Mouse (Mus musculus) R1 (cell line): ENCODE data around the gene Ash1l.

ENCODE experiments used
- DNase-seq: peaks from one replicate; pipeline ENCODE4 v3.0.0-alpha.2; 2018; ENCODE audit warnings: low read depth, low spot score

The Ash1l gene

GRCm38 (mm10) chr3:88950576-88951326 is at the start of gene Ash1l, which contains the start of gene Dap3:
Gene Ash1l (plus strand): TSS chr3:88950622.
Gene Dap3 (minus strand): TSS chr3:88951181.
- peak; percentile 88 for DNase-seq

GRCm38 (mm10) chr3:88904803-88905202 is 45.6 kb upstream of the Ash1l start:
- no peak for DNase-seq

DNA sequence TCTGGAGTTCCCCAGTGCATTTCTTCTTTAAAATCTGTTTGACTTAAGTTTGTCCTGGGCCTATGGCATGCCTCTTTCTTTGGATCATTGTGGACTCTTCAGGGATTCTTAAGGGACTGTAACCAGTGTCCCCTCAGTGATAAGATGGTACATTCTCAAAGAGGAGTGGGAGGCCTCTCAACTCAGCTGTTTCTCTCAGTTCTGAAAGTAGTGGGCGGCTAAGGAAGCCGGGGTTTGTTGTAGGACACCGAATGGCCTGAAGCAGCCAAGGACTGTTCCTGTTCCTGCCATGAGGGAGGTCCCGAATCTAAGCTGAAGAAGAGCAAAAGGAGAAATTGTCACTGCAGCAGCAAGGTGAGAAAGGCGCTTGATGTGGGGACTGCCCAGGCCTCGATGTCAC is 45.2 kb upstream of the Ash1l start:
- no peak for DNase-seq

DNA sequence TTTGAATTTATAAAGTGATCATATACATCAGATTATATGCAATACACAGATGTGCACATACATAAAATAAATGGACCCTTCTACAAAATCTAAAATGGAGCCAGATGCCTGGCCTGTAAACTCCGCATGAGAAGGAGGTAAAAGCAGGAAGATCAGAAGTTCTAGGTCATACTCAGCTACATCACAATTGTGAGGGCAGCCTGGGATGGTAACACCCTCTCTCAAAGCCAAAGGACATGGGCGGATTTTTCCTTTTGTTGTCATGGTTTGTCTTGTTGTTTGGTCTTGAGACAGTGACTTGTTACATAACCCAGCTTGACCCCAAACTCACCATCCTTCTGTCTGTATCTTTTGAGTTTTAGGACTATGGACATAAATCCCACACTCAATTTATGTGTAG is 44.7 kb upstream of the Ash1l start:
- DNase-seq = no peak

DNA sequence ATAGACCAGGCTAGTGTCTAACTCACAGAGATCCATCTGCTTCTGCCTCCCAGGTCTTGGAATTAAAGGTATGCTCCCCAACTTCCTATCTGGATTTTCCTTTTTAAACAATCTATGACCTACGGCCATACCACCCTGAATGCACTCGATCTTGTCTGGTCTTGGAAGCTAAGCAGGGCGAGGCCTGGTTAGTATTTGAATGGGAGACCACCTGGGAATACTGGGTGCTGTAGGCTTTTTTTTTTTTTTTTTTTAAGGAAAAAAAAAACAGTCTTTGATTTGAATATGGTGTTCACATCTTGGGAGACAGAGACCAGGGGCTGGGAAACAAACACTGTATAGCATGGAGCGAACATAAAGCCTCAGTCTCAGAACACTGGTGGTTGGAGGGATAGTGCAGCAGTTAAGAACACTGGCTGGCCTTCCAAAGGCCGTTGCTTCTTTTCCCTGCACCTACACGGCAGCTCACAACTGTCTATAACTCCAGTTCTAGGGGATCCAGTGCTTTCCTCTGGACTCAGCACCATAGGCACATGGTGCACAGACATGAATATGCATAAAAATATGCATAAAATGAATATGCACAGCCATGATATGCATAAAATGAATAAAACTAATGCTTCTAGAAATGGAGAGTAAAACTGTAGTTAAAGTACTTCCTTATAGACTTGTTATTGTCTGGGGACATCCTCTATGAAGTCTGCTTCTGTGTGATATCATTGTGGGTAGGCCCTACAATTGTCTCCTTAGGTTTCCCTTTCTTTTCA is 43.8 kb upstream of the Ash1l start:
- no peak for DNase-seq

DNA sequence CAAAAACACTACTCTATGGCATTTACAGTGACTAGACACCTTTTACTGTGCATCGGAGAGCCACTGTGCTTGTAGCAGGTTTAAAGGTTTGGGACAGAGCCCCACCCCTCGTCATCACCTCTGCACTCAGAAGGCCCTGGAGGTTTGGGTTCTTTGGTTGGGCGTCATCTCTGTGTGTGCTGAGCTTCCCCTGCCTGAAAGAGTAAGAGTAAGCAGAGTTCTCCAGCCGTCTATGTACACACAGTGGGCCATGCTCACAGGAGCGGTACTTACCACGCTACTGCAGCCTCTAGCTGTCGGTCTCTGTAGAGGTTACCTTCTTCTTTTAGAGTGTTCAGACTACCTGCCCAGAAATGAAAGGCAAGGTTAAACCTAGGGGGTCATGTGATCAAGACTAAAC is 37.8 kb upstream of the Ash1l start:
- no peak for DNase-seq

DNA sequence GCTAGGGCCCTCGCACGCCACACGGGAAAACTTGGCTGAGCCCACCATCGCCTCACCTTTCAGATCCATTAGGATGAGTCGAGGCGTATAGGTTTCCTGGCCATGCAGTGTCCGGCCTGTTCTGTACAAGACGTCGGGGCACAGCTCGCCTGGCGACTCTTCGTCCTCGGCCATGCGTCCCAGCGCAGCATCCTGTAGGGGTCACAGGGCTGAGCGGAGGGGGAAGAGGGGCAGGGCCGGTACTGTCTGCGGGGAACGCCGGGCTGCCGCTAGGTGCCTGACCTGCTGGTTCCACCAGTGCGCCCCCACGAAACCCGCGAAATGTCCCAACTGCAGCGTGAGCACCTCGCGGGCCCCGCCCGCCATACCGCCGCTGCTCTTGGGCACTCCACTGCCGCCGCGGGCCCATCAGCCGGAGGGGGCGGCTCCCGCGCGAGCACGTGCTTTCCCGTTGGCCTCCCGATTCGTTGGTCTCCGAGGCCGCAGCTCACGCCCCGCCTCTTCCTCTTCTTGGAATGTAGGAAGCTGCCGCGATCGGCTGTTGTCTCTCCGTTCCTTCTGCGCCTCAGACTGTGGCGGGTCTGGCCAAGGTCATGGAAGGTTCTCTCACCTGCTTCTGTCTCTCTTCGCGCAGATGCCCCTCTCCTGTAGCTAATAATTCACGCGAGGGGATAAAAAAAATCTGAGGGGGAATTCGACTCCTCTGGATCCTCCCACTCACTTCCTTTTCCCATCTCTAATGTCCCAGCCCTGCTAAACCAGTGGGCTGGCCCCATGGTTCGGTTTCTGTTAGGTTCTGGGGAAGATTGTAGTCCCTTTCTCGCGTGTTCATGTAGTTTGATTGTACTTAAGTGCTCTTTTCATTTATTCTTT is 36.7 kb upstream of the Ash1l start, which contains the start of gene Msto1:
Gene Msto1 (minus strand): TSS at position 489 of the 873 bp plus-strand sequence.
- peak; percentile 97 for DNase-seq

DNA sequence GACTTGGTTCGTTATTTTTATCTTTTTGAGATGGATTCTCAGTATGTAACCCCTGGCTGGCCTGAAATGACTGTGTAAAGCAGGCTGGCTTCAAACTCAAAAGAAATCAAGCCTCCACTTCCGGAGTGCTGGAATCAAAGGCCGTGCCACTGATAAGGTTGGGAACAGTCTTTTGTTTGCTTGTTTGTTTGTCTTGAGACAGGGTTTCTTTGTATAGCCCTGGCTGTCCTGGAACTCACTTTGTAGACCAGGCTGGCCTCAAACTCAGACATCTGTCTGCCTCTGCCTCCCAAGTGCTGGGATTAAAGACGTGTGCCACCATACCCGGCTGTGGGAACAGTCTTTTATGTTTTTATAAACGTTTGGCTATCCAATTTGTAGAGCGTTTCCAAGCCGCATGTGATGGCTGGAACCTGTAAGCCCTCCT is 36.0 kb upstream of the Ash1l start:
- no peak for DNase-seq

DNA sequence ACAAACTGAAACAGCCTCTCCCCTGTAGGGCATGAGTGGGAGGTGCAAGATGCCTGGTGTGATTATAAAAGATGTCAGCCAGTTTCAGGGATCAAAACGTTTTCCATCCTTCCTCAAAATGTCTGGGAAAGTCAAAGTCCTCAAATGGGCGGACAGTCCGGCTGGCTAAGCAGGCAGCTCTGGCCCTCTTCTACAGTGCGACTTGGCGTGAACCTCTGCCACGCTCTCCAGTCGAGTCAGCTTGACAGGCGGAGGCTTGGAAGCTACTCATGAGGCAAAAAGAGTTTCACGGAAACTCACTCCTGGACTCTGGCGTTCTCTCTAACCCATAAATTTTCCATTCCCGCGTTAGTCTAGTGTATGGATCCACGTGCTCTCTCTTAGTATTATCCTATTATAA is 31.4 kb upstream of the Ash1l start:
- DNase-seq = no peak

- no peak for DNase-seq
These were observed 29.0 kb upstream of the Ash1l start for GRCm38 (mm10) chr3:88921411-88921810.

- no peak for DNase-seq
These were observed 26.3 kb upstream of the Ash1l start for GRCm38 (mm10) chr3:88923989-88924591.

DNA sequence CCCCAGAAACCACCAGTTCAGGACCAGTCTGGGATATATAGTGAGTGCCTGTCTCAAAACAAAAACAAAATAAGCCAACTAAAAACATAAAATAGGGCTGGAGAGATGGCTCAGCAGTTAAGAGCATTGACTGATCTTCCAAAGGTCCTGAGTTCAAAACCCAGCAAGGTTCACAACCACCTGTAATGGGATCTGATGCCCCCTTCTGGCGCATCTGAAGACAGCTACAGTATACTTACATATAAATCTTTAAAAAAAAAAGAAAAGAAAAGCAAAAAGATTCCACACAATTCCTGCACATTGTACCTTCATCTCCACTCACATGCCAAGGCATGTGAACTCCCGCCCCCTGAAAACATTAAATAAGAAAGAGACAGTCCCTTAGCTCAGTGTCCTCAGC is 24.8 kb upstream of the Ash1l start:
- no peak for DNase-seq

DNA sequence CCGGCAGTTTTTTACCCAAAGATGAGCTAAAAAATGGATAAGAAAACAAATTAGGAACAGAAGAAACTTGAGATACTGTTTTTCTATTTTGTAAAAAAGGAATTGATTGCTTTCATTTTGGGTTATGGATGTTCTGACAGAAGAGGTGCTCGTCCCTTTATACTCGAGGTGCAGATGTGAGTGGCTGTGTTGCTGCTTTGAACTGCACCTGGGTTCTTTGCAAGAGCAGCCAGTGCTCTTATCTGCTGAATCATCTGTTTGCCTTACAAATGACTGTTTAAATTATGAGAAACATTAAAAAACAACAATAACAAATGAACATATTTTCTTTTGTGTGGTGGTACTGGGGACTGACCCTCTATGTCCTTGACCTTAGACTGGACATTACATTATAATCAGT is 20.9 kb upstream of the Ash1l start:
- DNase-seq = no peak

GRCm38 (mm10) chr3:88939071-88939470 is 11.4 kb upstream of the Ash1l start:
- DNase-seq = peak; percentile 60

DNA sequence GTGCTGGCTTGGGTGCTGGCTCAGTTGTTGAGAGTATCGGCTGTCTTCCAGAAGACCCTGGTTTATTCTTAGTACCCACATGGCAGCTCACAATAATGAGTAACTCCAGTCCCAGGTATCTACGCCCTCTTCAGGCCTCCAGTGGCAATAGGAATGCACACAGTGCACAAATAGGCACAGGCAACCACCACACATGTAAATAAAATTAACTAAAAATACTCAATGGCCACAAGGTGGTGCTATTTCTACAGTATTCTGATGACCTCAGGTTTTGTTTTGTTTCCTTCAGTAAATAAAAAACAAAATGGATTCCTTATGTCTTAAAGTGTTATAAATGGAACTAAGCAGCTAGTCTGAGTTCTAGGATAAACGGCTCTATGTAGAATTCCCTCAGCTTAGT is 10.7 kb upstream of the Ash1l start:
- DNase-seq = peak; percentile 89

DNA sequence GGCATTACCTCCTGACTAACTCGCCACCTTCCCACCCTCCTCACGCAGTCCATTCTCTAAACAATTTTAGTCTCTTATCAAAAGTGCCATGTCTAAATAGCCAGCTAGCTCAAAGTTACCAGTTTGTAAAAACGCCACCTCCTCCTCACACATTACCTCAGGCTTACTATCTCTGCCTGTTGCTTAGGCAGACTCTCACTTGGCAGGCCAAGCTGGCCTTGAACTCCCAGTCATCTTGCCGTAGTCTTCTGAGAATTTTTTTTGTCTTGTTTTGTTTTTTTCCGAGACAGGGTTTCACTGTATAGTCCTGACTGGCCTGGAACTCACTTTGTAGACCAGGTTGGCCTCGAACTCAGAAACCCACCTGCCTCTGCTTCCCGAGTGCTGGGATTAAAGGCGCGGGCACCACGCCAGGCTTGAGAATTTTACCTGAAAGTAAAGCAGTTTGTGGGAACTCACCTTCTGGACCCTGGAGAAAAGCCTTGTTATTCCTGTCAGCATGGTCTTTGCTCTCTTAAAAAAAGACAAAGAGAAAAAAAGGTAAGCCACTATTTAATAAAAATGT is 8.0 kb upstream of the Ash1l start:
- DNase-seq = no peak

DNA sequence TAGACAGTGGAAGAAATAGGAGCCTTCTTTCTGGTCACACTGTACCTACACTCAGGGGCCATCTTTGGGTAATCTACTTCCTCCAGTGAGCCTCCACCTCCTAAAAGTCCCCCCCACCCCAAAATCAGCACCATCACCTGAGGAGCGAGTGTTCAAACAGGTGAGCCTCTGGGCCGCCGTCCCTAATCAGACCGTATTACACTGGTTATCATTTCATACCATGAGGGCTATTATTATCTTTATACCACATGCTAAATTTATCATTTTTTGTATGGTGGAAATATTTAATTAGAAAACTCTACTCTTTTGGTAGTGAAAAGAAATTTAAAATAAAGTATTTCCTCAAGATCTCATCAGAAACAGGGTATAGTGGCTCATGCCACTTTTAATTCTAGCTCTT is 6.3 kb upstream of the Ash1l start:
- DNase-seq = no peak

DNA sequence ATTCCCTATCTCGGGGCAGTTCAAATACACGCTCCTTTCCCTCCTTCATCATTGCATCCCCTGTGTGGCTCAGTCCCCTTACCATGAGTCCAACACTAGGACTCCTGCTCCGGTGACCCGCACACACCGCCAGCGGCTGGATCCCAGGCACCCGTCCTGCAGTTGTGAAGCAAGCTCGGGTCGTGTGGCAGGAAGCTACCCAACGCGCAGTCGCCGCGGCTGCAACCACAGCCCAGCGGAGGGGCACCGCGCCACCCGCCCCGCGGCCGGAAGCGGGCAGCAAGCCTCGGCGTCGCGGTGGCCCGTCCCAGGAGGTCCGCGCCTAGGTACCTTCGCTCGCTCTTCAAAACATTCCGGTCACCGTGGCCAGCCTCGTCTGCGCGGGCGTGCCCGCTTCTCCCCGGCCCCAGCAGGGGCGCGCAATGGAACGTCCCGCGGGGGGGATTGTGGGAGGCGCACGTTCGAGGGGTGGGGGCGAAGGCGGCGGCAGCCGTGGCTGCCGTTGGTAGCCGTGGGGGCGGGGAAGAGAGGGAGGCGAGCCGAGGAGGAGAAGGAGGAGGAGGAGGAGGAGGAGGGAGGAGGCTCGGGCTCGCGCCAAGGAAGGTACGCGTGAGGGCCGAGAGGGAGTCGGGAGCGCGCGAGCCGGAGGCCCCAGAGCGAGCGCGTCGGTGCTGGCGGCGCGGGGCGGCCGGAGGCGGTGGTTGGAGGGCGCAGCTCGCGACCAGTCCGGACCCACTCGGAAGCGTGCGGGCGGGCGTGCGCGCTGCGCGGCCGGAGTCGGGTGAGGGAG is 441 bp upstream of the Ash1l start:
- peak; percentile 91 for DNase-seq

DNA sequence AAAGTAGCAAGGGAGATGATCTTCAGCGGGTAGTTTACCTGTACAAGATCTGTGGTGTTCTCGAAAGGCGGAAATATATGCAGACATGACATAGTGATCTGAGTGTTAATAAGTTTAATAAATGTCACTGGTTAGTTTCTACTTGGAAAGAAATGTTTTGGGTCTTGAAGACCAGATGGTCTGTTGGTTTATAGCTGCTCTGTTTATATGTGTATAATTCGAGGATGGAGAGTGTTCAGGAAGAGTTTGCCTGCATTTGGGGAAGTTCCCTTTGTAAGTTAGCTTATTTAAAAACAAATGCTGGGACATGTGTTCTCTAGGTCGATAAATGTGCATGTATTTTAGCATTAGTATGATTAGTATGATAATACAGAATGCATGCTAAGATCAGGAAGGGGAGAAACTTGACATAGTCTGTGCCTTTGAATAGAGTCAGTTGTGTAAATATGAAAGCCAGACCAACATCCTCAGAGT is 942 bp downstream of the Ash1l start:
- no peak for DNase-seq

DNA sequence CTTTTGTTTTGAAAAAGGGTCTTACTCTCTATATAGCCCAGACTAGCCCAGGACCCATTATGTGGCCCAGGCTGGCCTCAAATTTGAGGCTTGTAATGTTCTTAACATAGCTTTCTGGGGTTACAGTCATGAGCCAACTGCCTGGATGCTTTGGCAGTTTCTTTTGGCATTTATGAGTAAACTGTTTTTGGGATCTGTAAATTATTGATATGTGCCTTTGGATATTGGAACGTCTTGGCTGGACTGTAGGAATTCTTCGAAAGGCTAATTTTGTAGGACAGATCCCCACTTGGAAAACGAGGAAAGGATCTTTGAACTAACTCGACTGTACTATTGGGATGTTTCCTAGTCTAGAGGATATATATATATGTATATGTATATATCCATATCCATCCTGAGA is 2.8 kb downstream of the Ash1l start:
- DNase-seq = no peak
